In genomic region chr11:48799921-48800701, GRCm38 (mm10) we compare ENCODE assay signal across 8 mouse cellular contexts. TPM values are rescaled to one million over a fixed set of nuclear protein-coding genes. Genes with fewer than 3 reads are reported as not detected.
DNase-seq lines count a peak whose midpoint lies in the region; ATAC-seq and TF ChIP-seq lines count a peak whose summit lies in the region.

Gene Rack1, plus strand, starts transcription at chr11:48800332.

- under 1% methylated on average over 47 of the region's 47 CpGs for WGBS in kidney, embryonic 14.5 days
- WGBS in limb, embryonic 14.5 days, result under 1% methylated on average over 47 of the region's 47 CpGs
- under 1% methylated on average over 47 of the region's 47 CpGs for whole genome bisulfite sequencing in midbrain, embryonic 16.5 days
- under 1% methylated on average over 47 of the region's 47 CpGs for WGBS in spleen, adult 2 months

- TF ChIP-seq CTCF in embryonic fibroblast, embryonic 13.5 days (IDR thresholded peaks at IDR 0.05; ENCODE audit: borderline replicate concordance, insufficient read depth, low read length), result no peak
- no peak for TF ChIP-seq CTCF in spleen, adult 2 months (IDR thresholded peaks at IDR 0.05; ENCODE audit: extremely low read depth, insufficient read depth, insufficient read length, insufficient replicate concordance)

- peak; percentile 93 for TF ChIP-seq POLR2A in embryonic fibroblast, embryonic 13.5 days (IDR thresholded peaks at IDR 0.05; ENCODE audit: low read depth, low read length)
- peak; percentile 85; the same call in 1 of the 2 replicates for TF ChIP-seq POLR2A in limb, embryonic 14.5 days (IDR thresholded peaks at IDR 0.05; ENCODE audit: borderline replicate concordance, extremely low read depth, insufficient read depth, insufficient read length)
- peak; percentile 71 for TF ChIP-seq POLR2A in spleen, adult 2 months (IDR thresholded peaks at IDR 0.05; ENCODE audit: low read depth, low read length)

- peak; percentile 91 to 93 for DNase-seq in B cell, adult 2 months
- peak; percentile 97 for DNase-seq in brain, adult 2 months (ENCODE audit: low read depth, low spot score)
- DNase-seq in heart, adult 9 months (ENCODE audit: low spot score in 2 of 2), result peak; percentile 91 to 93
- peak; percentile 94 for DNase-seq in limb, embryonic 14.5 days (ENCODE audit: low spot score)
- peak; percentile 81 to 85 for DNase-seq in spleen, adult 2 months (ENCODE audit: low read depth in 1 of 2, low spot score in 2 of 2)

- peaks cover 42% of the 10 kb centered on the region for H3K36me3 ChIP-seq in kidney, embryonic 14.5 days (ENCODE audit: control insufficient read depth, insufficient read depth, low read length)
- H3K36me3 ChIP-seq in limb, embryonic 14.5 days (ENCODE audit: control insufficient read depth, insufficient read depth, low read length), result peaks cover 41% of the 10 kb centered on the region
- peaks cover 15% of the 10 kb centered on the region for H3K36me3 ChIP-seq in midbrain, embryonic 16.5 days (ENCODE audit: control insufficient read depth, insufficient read depth, low read length)
- H3K36me3 ChIP-seq in spleen, adult 2 months (ENCODE audit: control insufficient read depth, insufficient read depth, low read length), result peaks cover 23% of the 10 kb centered on the region

- H3K9ac ChIP-seq in kidney, embryonic 14.5 days (ENCODE audit: low read depth, low read length), result peak within 1 kb of the TSS; percentile 95
- H3K9ac ChIP-seq in limb, embryonic 14.5 days (ENCODE audit: low read depth, low read length, severe bottlenecking), result peak within 1 kb of the TSS; percentile 87
- peak within 1 kb of the TSS; percentile 86 for H3K9ac ChIP-seq in midbrain, embryonic 16.5 days (ENCODE audit: low read depth, low read length)

- no peaks in the 10 kb centered on the region for H3K4me1 ChIP-seq in embryonic fibroblast, embryonic 13.5 days (ENCODE audit: control insufficient read depth, insufficient read depth, low read length)
- H3K4me1 ChIP-seq in kidney, embryonic 14.5 days (ENCODE audit: control insufficient read depth, insufficient read depth, low read length), result peaks cover 15% of the 10 kb centered on the region
- H3K4me1 ChIP-seq in limb, embryonic 14.5 days (ENCODE audit: control insufficient read depth, insufficient read depth, low read length), result peaks cover 13% of the 10 kb centered on the region
- peaks cover 32% of the 10 kb centered on the region for H3K4me1 ChIP-seq in midbrain, embryonic 16.5 days (ENCODE audit: control insufficient read depth, insufficient read depth, low read length)
- H3K4me1 ChIP-seq in spleen, adult 2 months (ENCODE audit: control insufficient read depth, insufficient read depth, insufficient read length), result peaks cover 3% of the 10 kb centered on the region

- peak within 1 kb of the TSS; percentile 99 for H3K4me3 ChIP-seq in embryonic fibroblast, embryonic 13.5 days (ENCODE audit: insufficient read depth, low read length)
- H3K4me3 ChIP-seq in kidney, embryonic 14.5 days (ENCODE audit: low read length), result peak within 1 kb of the TSS; percentile 91
- peak within 1 kb of the TSS; percentile 73 for H3K4me3 ChIP-seq in limb, embryonic 14.5 days (replicated peaks; ENCODE audit: low read length)
- H3K4me3 ChIP-seq in midbrain, embryonic 16.5 days (ENCODE audit: low read depth, low read length), result peak within 1 kb of the TSS; percentile 86
- H3K4me3 ChIP-seq in spleen, adult 2 months (ENCODE audit: extremely low read depth, insufficient read depth, insufficient read length), result peak within 1 kb of the TSS; percentile 80

- H3K9me3 ChIP-seq in kidney, embryonic 14.5 days (ENCODE audit: control insufficient read depth, low read length), result no peaks in the 10 kb centered on the region
- H3K9me3 ChIP-seq in limb, embryonic 14.5 days (ENCODE audit: control insufficient read depth, low read length), result no peaks in the 10 kb centered on the region
- H3K9me3 ChIP-seq in midbrain, embryonic 16.5 days (replicated peaks; ENCODE audit: control insufficient read depth, low read length, poor library complexity, severe bottlenecking), result no peaks in the 10 kb centered on the region

- peak within 1 kb of the TSS; percentile 100 for H3K27ac ChIP-seq in embryonic fibroblast, embryonic 13.5 days (ENCODE audit: insufficient read depth, low read length)
- H3K27ac ChIP-seq in kidney, embryonic 14.5 days (ENCODE audit: low read depth, low read length), result peak within 1 kb of the TSS; percentile 97
- peak within 1 kb of the TSS; percentile 97 for H3K27ac ChIP-seq in limb, embryonic 14.5 days (replicated peaks; ENCODE audit: low read depth, low read length)
- peak within 1 kb of the TSS; percentile 98 for H3K27ac ChIP-seq in midbrain, embryonic 16.5 days (ENCODE audit: low read length)
- H3K27ac ChIP-seq in spleen, adult 2 months (ENCODE audit: insufficient read depth, low read length), result peak within 1 kb of the TSS; percentile 91

- H3K4me2 ChIP-seq in kidney, embryonic 14.5 days (replicated peaks; ENCODE audit: low read depth, low read length), result peak within 1 kb of the TSS; percentile 80
- H3K4me2 ChIP-seq in limb, embryonic 14.5 days (replicated peaks; ENCODE audit: low read depth, low read length, severe bottlenecking), result peak within 1 kb of the TSS; percentile 89
- peak within 1 kb of the TSS; percentile 83 for H3K4me2 ChIP-seq in midbrain, embryonic 16.5 days (ENCODE audit: low read length)

- H3K27me3 ChIP-seq in kidney, embryonic 14.5 days (ENCODE audit: control insufficient read depth, insufficient read depth, low read length), result no peaks in the 10 kb centered on the region
- no peaks in the 10 kb centered on the region for H3K27me3 ChIP-seq in limb, embryonic 14.5 days (ENCODE audit: control insufficient read depth, insufficient read depth, low read length)
- H3K27me3 ChIP-seq in midbrain, embryonic 16.5 days (ENCODE audit: control insufficient read depth, insufficient read depth, low read depth, low read length), result no peaks in the 10 kb centered on the region
- H3K27me3 ChIP-seq in spleen, adult 2 months (ENCODE audit: control insufficient read depth, insufficient read depth, low read length), result no peaks in the 10 kb centered on the region

- peak; percentile 88 for ATAC-seq in kidney, embryonic 14.5 days (ENCODE audit: low FRiP score, low TSS enrichment)
- ATAC-seq in limb, embryonic 14.5 days (ENCODE audit: low FRiP score, low read depth), result peak; percentile 93
- ATAC-seq in midbrain, embryonic 16.5 days, result peak; percentile 92

RNA-seq across cellular contexts. Expression of gene Rack1, which starts in this region (rescaled TPM):
- 1,745 and 1,759 TPM in 2 replicates for polyA plus RNA-seq in embryonic fibroblast, embryonic 13.5 days (2011; ENCODE audit: insufficient read length, low read depth, missing spikeins)
- polyA plus RNA-seq in kidney, embryonic 14.5 days (2014; fragmentation: Nextera tagmentation; extraction: Ambion mirVana), result 994 and 1,198 TPM in 2 replicates
- 2,038 and 2,666 TPM in 2 replicates for polyA plus RNA-seq in limb, embryonic 14.5 days (2012; rRNA removed)
- 939 and 995 TPM in 2 replicates for polyA plus RNA-seq in limb, embryonic 14.5 days (2014; fragmentation: Nextera tagmentation; extraction: Ambion mirVana)
- 347 and 351 TPM in 2 replicates for polyA plus RNA-seq in midbrain, embryonic 16.5 days (2015; fragmentation: Nextera tagmentation; extraction: Ambion mirVana)
- 2,204 and 3,047 TPM in 2 replicates for polyA plus RNA-seq in spleen, adult 2 months (2012; rRNA removed)

Comparison
In these comparisons a context has a peak if more than half of its experiments do, and no peak if none do; other contexts are left out.
1. Peak in every context shown above with its lines: DNase-seq, ATAC-seq, H3K4me3 ChIP-seq and H3K27ac ChIP-seq.